Mouse (Mus musculus) neural tube, postnatal 0 days (tissue): Measurements from ENCODE around the gene Mettl17. TPM values are rescaled to one million over a fixed set of nuclear protein-coding genes. Genes with fewer than 3 reads are reported as not detected.

Experiments
- microRNA-seq: library from miRNA; unstranded; fragments of <30 nt; microRNA quantifications from one replicate; pipeline ENCODE4, GENCODE M21; 2016
- polyA plus RNA-seq: library from polyadenylated mRNA; unstranded; fragments of >200 nt; fragmentation: Nextera tagmentation; extraction: Ambion mirVana; gene quantifications from 2 replicates; pipeline ENCODE4 v1.2.1, GENCODE M21; 2015

Gene Mettl17
- polyA plus RNA-seq = 60.3 and 70.4 TPM in 2 replicates

DNA sequence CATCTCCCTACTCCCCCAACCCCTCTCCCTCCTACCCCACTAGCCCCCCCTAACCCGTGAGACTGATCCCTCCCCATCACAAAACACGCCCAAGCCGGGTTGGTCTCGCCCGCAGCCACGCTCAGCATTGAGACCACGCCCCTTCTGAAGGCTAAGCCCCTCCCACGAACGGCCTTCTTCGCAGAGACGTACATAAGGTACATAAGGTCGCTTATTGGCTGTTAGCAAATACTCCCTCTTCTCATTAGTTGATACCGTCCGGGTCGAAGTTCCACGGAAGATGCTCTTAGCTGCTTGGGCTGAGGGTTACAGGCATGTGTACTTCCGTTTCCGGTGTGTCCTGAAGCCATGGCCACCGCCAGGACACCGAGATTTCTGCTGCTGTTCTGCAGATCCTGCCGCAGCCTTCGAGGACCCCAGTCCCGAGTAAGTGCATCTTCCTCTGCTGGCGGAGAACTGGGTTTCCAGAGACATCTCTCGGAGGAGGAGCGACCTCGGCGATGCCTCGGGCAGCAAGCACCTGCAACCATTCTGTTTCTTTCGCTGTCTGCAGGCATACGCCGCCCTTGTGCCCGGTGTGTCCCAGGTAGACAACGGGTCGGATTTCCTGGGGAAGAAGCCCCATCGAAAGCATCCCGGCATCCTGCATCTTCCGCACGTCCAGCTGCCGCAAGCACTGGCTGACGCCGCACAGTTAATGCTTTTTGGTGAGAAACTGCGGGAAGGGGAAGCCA lies at the start of gene Mettl17:
TSS of gene Mettl17 (plus strand) at position 245 of the 734 bp plus-strand sequence.

DNA sequence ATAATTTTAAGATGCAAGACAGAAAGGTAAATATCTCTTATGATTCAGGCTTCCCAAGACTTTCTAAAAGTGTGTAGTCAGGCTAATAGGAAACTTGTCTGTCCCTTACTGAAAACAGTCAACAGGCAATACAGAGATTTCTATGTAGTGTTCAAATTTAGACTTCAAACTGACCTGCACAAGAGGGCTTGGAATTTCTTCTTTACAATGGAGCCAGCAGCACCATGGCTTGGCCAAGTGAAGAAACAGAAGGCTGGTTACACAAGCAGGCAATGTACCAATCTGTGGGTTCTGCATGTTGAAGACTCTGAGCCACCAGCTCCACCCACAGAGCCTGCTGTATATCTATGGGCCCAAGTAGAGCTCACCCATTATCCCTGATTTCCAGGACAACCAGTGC lies 31.2 kb upstream of the Mettl17 start, which contains the start of gene Ear6:
TSS of gene Ear6 (plus strand) at position 301 of the 400 bp plus-strand sequence.

DNA sequence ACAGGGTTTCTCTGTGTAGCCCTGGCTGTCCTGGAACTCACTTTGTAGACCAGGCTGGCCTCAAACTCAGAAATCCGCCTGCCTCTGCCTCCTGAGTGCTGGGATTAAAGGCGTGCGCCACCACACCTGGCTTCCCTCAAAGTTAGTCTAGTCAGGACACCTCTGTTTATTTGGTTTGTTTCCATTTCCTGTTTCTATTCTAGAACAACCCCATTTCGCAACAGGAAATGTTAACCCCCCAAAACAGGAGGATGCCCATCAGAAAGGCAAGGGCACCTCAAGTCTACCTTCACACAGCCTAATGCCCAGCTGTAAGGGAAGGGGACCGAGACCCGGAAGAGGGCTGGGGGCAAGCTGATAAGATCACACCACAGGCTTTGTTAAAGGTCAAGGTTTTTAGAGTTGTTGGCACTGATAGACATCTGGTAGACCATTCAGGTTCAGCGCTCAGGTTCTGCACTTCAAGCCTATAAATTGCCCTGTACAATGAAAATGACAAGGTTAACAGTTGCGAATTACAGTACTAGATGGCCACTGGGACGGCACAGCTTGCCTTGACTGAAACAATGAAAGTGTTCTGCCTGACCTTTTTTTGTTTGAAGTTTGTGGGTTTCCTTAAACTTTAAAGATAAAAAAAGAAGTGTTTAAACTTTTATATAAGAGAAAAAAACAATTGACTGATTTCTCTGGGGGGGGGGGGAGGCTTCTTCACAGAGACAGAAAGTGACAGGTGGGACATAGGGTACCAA lies 7.7 kb downstream of the Mettl17 start, which contains the start of gene Slc39a2:
TSS of gene Slc39a2 (plus strand) at position 699 of the 749 bp plus-strand sequence.

DNA sequence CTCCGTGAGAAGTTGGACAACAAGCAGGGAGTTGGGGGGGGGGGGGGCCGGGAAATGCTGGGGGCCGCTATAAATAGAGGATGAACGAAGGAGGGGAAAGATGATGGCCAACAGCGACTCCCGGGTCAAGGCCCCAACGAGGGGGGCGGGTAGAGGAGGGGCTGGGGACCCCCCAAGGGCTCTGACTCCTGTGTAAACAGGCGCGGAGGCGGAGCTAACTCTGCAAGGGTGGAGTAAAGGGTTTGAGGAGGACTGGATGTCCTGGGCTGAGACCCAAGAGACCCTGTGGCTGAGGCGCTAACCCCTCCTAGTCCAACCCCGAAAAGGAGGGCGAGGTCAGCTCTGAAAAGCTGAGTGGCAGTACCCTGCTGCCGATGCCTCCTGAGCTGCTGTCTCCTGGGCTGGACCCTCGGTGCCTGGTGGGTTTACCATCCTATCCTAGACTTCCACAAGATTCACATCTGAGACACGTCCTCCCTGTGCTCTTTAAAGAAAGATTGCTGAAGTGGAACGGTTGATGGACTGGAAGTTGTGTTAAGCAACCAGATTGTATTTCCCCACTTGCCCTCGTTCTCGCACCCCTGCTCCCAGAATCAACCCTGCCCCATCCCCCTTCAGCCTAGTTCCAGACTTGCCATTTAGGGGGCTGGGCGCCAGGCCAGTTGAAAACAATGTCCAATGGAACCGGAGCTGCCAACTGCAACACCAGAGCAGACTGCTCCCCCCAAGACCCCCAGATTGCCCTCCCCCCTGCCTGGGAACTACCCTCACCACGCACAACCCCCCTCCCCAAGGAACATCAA lies 29.5 kb downstream of the Mettl17 start, which contains the start of gene Ndrg2:
TSS of gene Ndrg2 (minus strand) at position 199 of the 803 bp plus-strand sequence.

DNA sequence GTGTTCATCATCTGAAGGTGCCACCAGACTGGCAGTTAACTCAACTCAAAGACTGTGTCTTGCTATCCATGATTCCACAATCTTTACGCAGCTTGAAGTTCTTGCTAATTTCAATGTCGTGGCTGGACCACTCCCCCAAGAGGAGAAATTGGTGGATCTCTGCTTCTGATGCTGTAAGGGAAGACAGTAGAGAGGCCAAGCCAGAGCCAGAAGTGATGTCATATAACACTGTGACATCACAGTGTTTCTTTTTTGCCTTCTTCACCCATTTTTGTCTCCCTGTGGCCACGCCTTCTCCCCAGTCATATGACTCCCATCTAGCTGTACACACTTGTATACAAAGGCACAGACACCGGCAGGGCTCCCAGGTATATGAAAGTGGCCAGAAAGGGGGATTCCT lies 33.5 kb downstream of the Mettl17 start, which contains the start of gene Tppp2:
TSS of gene Tppp2 (plus strand) at position 301 of the 400 bp plus-strand sequence.

DNA sequence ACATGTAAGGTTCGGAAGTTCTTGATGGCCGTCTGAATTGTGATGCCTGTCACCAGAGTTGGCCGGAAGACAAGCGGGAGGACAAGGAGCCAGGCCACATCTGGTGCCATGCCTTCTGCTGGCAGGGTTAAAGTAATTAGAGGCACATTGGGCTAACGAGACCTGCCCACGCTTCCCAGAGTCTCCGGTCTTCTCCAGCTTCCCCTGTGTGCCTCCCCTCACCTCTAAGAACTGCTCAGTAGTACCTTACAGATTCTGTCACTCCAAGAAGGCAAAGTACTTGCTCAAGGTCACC lies 37.9 kb downstream of the Mettl17 start, which contains the start of gene Rnase13:
TSS of gene Rnase13 (minus strand) at position 203 of the 295 bp plus-strand sequence.

Small RNA genes lying within 50 kb of the gene (microRNA-seq; reads per million reads assigned to microRNA genes)
- not detected for gene Gm27375

Other genes with a start within 250 kb of the Mettl17 start
- not detected in 2 replicates for gene Gm4181, start 249.2 kb upstream of the Mettl17 start, polyA plus RNA-seq
- gene Gm17079, start 189.4 kb upstream of the Mettl17 start, polyA plus RNA-seq = not detected in 2 replicates
- gene Gm5800, start 167.7 kb upstream of the Mettl17 start, polyA plus RNA-seq = not detected in 2 replicates
- not detected in 2 replicates for gene Ang4, start 111.3 kb upstream of the Mettl17 start, polyA plus RNA-seq
- not detected in 2 replicates for gene AY358078, start 84.8 kb upstream of the Mettl17 start, polyA plus RNA-seq
- not detected in 2 replicates for gene Ear6, start 31.1 kb upstream of the Mettl17 start, polyA plus RNA-seq
- gene Slc39a2, start 8.0 kb downstream of the Mettl17 start, polyA plus RNA-seq = 0.72 and 1.4 TPM in 2 replicates
- gene Ndrg2, start 29.3 kb downstream of the Mettl17 start, polyA plus RNA-seq = 674 and 708 TPM in 2 replicates
- gene Tppp2, start 33.6 kb downstream of the Mettl17 start, polyA plus RNA-seq = not detected in 2 replicates
- not detected in 2 replicates for gene Rnase13, start 37.9 kb downstream of the Mettl17 start, polyA plus RNA-seq
- 65.4 and 73.4 TPM in 2 replicates for gene Arhgef40, start 99.9 kb downstream of the Mettl17 start, polyA plus RNA-seq
- 0.19 and 0.55 TPM in 2 replicates for gene Tmem253, start 130.8 kb downstream of the Mettl17 start, polyA plus RNA-seq
- 22.6 and 23.4 TPM in 2 replicates for gene Zfp219, start 135.9 kb downstream of the Mettl17 start, polyA plus RNA-seq
- not detected in 2 replicates for gene Olfr221, start 157.6 kb downstream of the Mettl17 start, polyA plus RNA-seq
- gene Hnrnpc, start 219.2 kb downstream of the Mettl17 start, polyA plus RNA-seq = 215 and 230 TPM in 2 replicates
- gene Rpgrip1, start 225.9 kb downstream of the Mettl17 start, polyA plus RNA-seq = 36.4 and 40.0 TPM in 2 replicates